Mouse (Mus musculus): Measurements from ENCODE around the gene Abca14. TPM values are rescaled to one million over a fixed set of nuclear protein-coding genes. Genes with fewer than 3 reads are reported as not detected.

Abca14 gene
- total RNA-seq (2012; rRNA removed), result 0.09 and 0.16 TPM in 2 replicates

DNA sequence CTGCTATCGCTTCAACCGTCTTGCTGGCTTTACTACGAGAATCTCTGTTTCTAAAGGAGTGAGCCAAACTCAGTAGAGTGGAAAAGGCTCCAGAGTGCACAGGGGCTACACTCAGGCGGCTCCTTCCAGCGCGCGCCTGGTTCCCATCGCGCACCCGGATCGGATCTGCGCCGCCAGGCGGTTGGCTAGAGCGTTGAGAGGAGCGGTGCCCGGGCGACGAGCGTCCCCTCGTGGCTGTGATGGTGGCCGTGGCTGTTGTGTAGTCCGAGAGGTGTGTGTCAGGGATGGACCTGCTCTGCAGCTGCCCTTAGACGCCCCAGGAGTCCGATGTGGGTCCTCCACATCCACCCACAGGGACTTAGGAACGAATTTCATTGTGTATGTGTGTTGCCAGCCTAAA lies at the start of gene Abca14:
Abca14 (plus strand) TSS at position 173 of the 400 bp plus-strand sequence.
- Histone ChIP-seq H3K4me3 (ENCODE audit: insufficient read depth in 1 of 2, low read depth in 1 of 2, low read length in 2 of 2, poor library complexity in 1 of 2, severe bottlenecking in 1 of 2) (no peak within 1 kb of the TSS), H3K27ac (ENCODE audit: insufficient read depth, low read depth, low read length, poor library complexity, severe bottlenecking) (no peak within 1 kb of the TSS), H3K4me1 (ENCODE audit: control insufficient read depth in 2 of 2, insufficient read depth in 2 of 2, low read length in 2 of 2, poor library complexity in 1 of 2) (peaks cover 0 to 2% of the 10 kb centered on the region in 2 experiments; a peak in 1 of 4 replicates), H3K9ac (ENCODE audit: insufficient read depth, low read depth, low read length, poor library complexity, severe bottlenecking) (no peak within 1 kb of the TSS), H3K9me3 (ENCODE audit: control insufficient read depth, insufficient read depth, low read depth, low read length) (no peaks in the 10 kb centered on the region), H3K36me3 (ENCODE audit: control insufficient read depth, insufficient read depth, low read length, poor library complexity, severe bottlenecking) (no peaks in the 10 kb centered on the region)
- TF ChIP-seq ZC3H11A (IDR thresholded peaks at IDR 0.05; ENCODE audit: borderline replicate concordance, low read depth, low read length) (peak; percentile 99), HCFC1 (IDR thresholded peaks at IDR 0.05; ENCODE audit: borderline replicate concordance, insufficient read depth, low read length) (peak; percentile 36; the same call in 1 of the 2 replicates), MAFK (IDR thresholded peaks at IDR 0.05; ENCODE audit: insufficient read depth, low read depth, low read length) (no peak)
- in situ Hi-C loops (cut with MboI; ENCODE audit: low sequenced_read_pairs in 2 of 2, unreplicated experiment in 2 of 2), result loop anchor here (10.0 to 25.0 kb wide), 2 partner anchors 359 to 366 kb away; no protein-coding TSS in a partner anchor
- peak; percentile 63 for DNase-seq (ENCODE audit: low read depth, low spot score)

DNA sequence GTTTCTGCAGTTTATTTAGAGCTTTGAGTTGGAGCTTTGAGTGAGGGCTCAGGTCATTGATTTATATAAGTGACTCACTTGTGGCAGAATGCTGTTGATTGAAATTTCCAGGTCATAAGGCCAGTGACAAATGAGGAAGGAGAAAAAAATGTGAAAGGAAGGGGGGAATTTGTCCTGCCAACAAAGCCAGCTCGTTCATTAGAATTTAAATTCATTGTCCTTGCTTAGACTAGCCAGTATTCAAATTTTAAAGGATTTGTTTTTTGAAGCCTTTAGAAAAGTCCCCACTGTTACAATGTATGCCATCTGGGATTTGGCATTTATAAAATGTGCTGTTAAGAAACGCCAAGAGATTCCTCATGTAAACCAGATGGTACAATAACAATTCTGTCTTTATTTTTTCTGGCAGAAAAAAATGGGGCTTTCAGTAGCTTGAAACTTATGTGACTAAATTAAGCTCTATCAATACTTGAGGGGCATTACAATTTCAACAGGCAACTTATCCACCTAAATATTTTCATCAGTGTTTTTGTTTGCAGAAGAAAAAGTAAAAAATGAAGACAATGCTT lies 46.8 kb upstream of the Abca14 start:
- Histone ChIP-seq H3K27ac (ENCODE audit: insufficient read depth, low read depth, low read length, poor library complexity, severe bottlenecking) (no peak overlapping the region), H3K36me3 (ENCODE audit: control insufficient read depth, insufficient read depth, low read length, poor library complexity, severe bottlenecking) (no peaks in the 10 kb centered on the region), H3K4me3 (ENCODE audit: insufficient read depth in 1 of 2, low read depth in 1 of 2, low read length in 2 of 2, poor library complexity in 1 of 2, severe bottlenecking in 1 of 2) (no peak overlapping the region), H3K9ac (ENCODE audit: insufficient read depth, low read depth, low read length, poor library complexity, severe bottlenecking) (no peak overlapping the region), H3K4me1 (ENCODE audit: control insufficient read depth in 2 of 2, insufficient read depth in 2 of 2, low read length in 2 of 2, poor library complexity in 1 of 2) (peaks cover 4 to 9% of the 10 kb centered on the region in 2 experiments; a peak in 3 of 4 replicates), H3K9me3 (ENCODE audit: control insufficient read depth, insufficient read depth, low read depth, low read length) (no peaks in the 10 kb centered on the region)
- in situ Hi-C loops (cut with MboI; ENCODE audit: low sequenced_read_pairs in 2 of 2, unreplicated experiment in 2 of 2), result no loop called here
- DNase-seq (ENCODE audit: low read depth, low spot score), result no peak
- TF ChIP-seq MAFK (IDR thresholded peaks at IDR 0.05; ENCODE audit: insufficient read depth, low read depth, low read length) (no peak), ZC3H11A (IDR thresholded peaks at IDR 0.05; ENCODE audit: borderline replicate concordance, low read depth, low read length) (no peak), CHD2 (IDR thresholded peaks at IDR 0.05; ENCODE audit: low read depth, low read length) (no peak), HCFC1 (IDR thresholded peaks at IDR 0.05; ENCODE audit: borderline replicate concordance, insufficient read depth, low read length) (no peak), ZNF384 (IDR thresholded peaks at IDR 0.05; ENCODE audit: low read depth, low read length) (no peak)

DNA sequence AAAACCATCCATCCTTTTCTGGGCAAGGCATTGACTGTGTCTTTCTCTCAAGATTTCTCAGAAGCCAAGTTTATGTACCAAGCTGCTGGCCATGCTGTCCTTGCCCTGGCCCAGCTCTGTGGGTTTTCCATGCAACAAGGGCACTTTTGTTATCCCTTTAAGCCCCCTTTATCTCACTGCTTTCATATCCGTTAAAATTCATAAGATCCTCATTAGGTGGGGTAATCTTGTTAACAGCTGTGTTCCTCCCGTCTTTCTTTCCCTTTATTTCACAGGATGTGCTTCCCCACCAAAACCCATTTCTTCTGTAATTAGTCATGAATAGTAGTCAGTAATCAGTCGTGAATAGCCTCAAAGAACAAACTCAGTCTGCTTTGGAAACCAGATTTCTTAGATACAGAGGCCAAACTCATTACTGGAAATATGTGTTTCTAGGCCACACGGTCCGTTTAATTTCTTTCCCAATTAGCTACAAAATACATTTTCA lies 46.1 kb upstream of the Abca14 start:
- in situ Hi-C loops (cut with MboI; ENCODE audit: low sequenced_read_pairs in 2 of 2, unreplicated experiment in 2 of 2), result no loop called here
- H3K4me1 ChIP-seq (ENCODE audit: control insufficient read depth in 2 of 2, insufficient read depth in 2 of 2, low read length in 2 of 2, poor library complexity in 1 of 2), result peaks cover 4 to 9% of the 10 kb centered on the region in 2 experiments; a peak in 3 of 4 replicates
- no peak for DNase-seq (ENCODE audit: low read depth, low spot score)

DNA sequence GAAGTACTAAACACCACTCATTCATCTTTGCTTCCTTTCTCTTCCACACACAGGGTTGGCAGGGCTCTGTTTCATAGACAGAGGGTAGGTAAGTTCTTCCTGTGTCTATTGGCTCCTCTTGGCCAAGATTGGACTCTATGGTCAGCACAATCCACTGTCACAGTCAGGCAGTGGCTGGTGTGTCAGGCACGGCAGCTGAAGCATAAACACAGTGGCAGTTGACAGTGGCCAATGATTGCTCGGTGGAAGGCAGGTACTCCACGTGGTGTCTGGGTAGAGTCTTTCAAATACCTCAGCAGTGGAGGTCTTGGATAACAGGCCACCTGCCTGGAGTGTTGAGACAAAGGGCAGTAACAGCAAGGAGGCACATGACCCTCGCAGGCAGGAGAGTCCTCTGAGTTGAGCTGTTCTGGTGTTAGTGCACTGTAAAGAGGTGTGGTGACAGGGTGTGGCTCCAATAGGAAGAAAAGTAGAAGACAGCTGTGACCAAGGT lies 45.6 kb upstream of the Abca14 start:
- Histone ChIP-seq H3K4me1 (ENCODE audit: control insufficient read depth in 2 of 2, insufficient read depth in 2 of 2, low read length in 2 of 2, poor library complexity in 1 of 2) (peaks cover 4 to 9% of the 10 kb centered on the region in 2 experiments; a peak in 3 of 4 replicates), H3K36me3 (ENCODE audit: control insufficient read depth, insufficient read depth, low read length, poor library complexity, severe bottlenecking) (no peaks in the 10 kb centered on the region), H3K9ac (ENCODE audit: insufficient read depth, low read depth, low read length, poor library complexity, severe bottlenecking) (no peak overlapping the region), H3K9me3 (ENCODE audit: control insufficient read depth, insufficient read depth, low read depth, low read length) (no peaks in the 10 kb centered on the region), H3K4me3 (ENCODE audit: insufficient read depth in 1 of 2, low read depth in 1 of 2, low read length in 2 of 2, poor library complexity in 1 of 2, severe bottlenecking in 1 of 2) (no peak overlapping the region), H3K27ac (ENCODE audit: insufficient read depth, low read depth, low read length, poor library complexity, severe bottlenecking) (peak overlapping the region; percentile 69; the same call in 1 of the 2 replicates)
- no peak for TF ChIP-seq ZNF384 (IDR thresholded peaks at IDR 0.05; ENCODE audit: low read depth, low read length)
- no peak for TF ChIP-seq CHD2 (IDR thresholded peaks at IDR 0.05; ENCODE audit: low read depth, low read length)
- in situ Hi-C loops (cut with MboI; ENCODE audit: low sequenced_read_pairs in 2 of 2, unreplicated experiment in 2 of 2), result no loop called here
- peak; percentile 63 for DNase-seq (ENCODE audit: low read depth, low spot score)

More for the DNA sequence above, 46.1 kb upstream of the Abca14 start:
- H3K9me3 ChIP-seq (ENCODE audit: control insufficient read depth, insufficient read depth, low read depth, low read length), result no peaks in the 10 kb centered on the region
- TF ChIP-seq MAFK (IDR thresholded peaks at IDR 0.05; ENCODE audit: insufficient read depth, low read depth, low read length) (no peak), ZNF384 (IDR thresholded peaks at IDR 0.05; ENCODE audit: low read depth, low read length) (no peak), ZC3H11A (IDR thresholded peaks at IDR 0.05; ENCODE audit: borderline replicate concordance, low read depth, low read length) (no peak), HCFC1 (IDR thresholded peaks at IDR 0.05; ENCODE audit: borderline replicate concordance, insufficient read depth, low read length) (no peak), CHD2 (IDR thresholded peaks at IDR 0.05; ENCODE audit: low read depth, low read length) (no peak)
- H3K27ac ChIP-seq (ENCODE audit: insufficient read depth, low read depth, low read length, poor library complexity, severe bottlenecking), result no peak overlapping the region
- no peaks in the 10 kb centered on the region for H3K36me3 ChIP-seq (ENCODE audit: control insufficient read depth, insufficient read depth, low read length, poor library complexity, severe bottlenecking)
- H3K4me3 ChIP-seq (ENCODE audit: insufficient read depth in 1 of 2, low read depth in 1 of 2, low read length in 2 of 2, poor library complexity in 1 of 2, severe bottlenecking in 1 of 2), result no peak overlapping the region
- no peak overlapping the region for H3K9ac ChIP-seq (ENCODE audit: insufficient read depth, low read depth, low read length, poor library complexity, severe bottlenecking)
